Mouse (Mus musculus) activated CD4-positive, CD25-positive, alpha-beta regulatory T cell, adult 4 months (primary cell): ENCODE measurements at regions not wholly inside any gene's neighbourhood (a gene's known extent, or its start where the extent isn't known, plus 50 kb on each side); places are given as distances from the start of the nearest gene placed in this dataset.

ENCODE experiments used
- ATAC-seq: one replicate; pipeline ENCODE4 v1.8.0; 2017

DNA sequence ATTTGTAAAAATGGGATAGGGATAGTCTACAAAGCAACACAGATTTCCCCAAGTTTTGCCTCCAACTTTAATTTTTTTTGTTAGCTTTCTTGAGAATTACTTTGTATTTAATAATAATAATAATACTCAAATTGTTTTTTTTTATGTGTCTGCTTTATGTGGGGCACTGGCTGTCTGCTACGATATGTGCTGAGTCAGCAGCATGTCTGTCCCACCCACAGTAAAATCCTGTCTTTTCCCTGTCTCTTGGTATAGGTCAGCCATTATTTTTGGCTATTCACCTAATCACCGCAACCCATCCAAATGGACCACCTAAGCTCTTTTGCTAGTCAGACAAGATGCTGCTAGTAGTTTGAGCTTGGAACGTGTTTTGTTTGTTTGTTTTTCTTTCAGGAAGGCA, 473.0 kb downstream of the Hs3st4 start:
- no peak for ATAC-seq

DNA sequence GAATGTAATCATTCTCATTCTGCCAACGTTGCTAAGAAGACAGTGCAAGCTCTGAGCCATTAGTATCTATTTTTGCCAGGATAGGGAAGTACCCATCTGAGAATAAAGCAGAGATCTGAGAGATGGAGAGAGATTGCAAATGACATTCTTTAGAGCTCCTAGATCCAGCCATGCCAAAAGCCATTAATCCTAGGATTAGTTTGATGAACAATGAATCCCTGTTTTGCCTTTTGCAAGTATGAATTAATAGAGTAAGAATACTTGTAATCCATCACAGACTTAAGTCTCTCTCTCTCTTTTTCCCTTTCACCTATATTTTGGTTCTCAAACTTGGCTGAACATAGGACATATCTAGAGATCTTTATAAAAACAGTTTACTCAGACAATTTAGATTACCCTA, 504.7 kb downstream of the Hs3st4 start:
- ATAC-seq = no peak

DNA sequence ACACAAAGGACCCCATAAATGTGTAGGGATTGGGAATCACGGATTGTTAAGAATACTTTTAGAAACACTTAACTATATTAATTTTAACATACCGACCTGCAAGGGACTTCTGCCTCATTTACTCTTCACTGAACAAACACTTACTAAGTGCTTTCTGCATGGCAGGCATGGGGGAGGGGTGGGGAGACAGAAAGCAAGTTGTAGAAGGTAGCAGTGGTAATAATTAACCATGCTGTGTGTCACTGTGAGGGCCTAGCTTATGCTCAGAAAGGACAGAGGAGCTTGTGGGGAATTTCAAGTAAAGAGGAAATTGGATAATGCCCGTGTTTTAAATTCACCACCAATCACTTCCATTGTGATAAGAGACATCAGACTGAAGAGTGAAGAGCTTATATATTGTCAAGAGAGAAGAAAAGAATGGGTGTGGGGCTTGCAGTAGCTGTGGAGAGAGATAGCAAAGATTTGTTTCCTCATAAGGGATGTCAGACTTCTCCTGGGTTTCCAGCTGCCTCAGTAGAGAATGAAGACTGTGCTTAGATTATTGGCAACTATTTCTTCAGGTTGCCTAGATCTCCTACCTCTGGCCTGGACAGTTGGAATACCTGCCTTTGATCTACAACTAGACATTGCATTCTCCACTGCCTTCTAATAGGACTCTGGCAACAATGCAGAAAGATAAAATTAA, 508.6 kb downstream of the Hs3st4 start:
- no peak for ATAC-seq

DNA sequence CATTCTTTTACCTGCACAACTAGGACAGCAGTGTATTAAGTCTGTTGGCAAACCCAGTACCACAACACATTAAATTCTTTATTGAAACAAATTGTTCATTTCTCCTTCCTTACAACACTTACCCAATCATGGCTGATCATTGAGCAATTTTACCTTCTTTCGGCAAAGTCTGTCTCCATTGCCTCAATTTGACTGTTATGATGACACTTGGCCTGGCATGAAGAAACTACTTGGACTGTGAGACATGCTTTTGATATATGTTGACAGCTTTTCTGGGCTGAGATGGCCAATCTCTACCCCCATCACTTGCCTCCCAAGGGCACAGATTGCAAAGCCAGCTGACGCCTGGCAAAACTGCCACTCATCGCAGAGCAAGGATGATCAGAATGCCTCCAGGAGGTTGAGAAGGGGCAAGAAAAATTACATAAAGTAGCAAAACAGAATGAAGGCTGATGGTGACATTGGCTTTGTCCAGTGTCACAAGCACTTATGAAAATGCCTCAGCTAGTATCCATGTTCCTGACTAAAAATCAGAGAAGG, 509.3 kb downstream of the Hs3st4 start:
- ATAC-seq = no peak

DNA sequence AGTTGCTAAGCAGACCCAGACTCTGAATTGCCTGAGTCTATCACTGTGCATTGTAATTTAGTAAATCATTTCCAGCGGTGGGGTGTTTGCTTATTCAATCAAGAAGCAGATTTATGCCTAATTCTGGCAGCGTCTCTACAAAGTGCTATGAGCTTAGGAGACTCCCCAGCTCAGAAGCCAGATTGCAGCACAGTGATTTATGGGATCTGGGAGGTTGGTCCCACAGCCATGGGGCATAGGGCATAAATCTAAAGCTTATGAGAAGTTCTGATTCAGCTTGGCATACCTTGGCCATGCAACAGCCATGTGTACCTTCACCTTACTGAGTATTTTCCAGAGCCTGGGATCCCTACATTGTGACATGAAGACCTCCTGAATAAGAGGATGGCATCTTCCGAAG, 518.0 kb downstream of the Hs3st4 start:
- ATAC-seq = no peak

DNA sequence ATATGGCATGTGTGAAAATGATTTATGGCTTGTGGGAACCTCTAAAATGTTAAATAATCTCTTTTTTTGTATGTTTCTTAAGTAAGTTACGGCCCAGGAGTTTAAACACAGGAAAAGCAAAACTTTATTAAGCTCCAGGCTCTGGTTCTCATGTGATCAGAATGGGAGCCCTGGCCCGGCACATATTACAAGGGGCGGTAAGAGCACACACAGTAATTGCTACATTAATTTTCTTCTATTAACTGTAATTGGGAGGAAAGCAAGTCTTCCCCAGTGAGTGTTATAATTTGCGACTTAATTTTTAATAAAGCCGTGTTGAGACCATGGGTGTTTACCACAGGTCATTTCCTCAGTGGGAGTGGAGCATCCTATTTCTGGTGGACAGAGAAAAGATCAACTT, 520.1 kb downstream of the Hs3st4 start:
- ATAC-seq = no peak

DNA sequence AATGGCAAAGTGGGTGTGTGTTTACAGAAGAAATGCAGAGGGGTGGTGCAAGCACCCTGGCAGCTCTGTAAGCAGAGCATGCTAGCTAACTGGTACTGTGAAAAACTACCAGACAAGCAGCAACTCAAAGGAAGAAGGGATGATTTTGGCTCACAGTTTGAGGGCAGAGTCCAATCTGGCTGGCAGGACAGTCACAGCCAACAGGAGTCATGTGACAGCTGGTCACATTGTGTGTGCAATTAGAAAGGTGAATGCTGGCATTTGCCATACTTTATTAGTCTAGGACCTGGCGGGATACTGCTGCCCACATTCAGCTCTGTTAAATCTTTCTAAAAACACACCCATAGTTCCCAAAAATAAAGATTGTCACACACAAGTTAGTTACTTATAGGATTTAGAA, 566.4 kb downstream of the Hs3st4 start:
- no peak for ATAC-seq

DNA sequence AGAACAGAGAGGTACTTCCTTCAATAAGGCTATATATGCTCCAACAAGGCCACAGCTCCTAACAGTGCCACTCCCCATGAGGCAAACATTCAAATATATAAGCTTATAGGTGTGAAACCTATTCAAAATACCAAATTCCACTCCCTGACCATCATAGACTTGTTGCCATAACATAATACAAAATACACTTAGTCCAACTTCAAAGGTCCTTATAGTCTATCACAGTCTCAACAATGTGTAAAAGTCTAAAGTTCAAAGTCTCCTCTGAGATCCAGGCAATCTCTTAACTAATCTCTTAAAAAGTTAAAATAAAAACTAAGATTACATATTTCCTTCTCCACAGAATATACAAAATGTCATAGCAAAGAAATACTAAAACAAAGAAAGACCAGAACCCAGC, 574.5 kb downstream of the Hs3st4 start:
- no peak for ATAC-seq

DNA sequence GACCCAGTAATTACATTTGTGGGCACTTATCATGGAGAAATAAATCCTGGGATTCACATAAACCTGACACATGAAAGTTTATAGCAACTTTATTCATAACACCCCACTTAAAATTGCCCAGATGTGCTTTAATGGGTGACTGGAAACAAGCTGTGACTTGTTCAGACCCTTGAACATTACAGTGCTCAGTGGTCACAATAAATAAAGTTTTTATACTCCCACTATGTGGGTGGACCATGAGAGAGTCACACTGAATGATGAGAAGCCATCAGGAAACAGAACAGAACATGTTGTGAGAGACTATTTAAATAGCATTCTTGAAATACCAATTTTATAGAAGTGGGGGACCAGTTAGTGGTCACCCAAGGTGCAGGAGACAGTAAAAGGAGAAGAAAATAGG, 588.1 kb downstream of the Hs3st4 start:
- ATAC-seq = no peak

DNA sequence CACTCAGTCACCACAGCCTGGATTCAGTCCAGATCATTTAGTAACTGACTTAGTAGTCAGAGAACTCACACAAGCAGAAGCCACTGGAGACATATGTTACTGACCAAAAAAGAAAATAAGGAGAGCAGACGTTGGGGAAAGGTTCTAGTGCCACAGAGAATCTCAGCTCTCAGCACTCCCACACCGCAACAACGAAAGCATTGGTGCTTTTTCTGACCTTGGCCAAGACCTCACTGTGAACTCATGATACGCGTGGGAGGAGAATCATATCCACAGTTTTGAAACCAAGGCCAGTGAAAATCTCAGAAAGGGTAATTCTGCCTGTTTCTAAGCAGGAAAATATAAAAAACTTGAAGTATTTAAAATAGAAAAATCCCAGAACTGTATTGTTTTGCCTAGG, 591.0 kb downstream of the Hs3st4 start:
- no peak for ATAC-seq

DNA sequence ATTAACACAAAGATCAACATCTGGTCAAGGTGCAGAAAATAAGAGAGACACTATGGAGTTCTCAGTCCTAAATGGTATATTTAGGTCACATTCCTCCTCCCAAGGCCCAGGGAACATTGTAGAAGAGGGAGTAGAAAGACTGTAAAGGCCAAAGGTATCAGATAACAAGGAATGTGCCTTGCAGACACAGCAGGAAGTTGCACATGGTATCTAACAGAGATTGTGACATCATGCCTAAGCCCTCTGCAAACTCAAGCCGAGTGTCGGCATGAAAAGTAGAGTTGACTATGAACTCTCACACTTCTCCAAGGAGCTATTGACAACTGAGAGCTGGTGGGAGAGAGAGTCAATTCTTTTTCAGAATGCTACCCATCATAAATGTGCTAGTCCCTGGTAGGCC, 598.7 kb downstream of the Hs3st4 start:
- no peak for ATAC-seq

DNA sequence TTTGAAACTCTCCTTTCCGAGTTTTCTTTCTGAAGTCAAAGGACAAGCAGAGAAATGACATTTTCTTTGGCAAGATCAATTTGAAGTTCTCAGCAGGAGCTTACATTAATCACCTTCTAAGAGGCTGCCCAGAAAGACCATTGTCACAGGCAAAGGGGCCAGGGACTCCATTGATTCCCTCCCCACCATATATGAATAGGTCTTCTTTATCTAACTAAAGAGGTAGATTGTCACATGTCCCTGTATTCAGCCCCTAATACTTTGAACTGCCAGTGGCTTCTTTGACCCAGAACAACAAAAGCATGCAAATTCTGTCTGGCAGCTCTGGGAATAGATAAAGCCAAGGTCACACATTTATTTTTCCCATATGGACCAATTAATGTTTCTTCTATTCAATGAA, 602.6 kb downstream of the Hs3st4 start:
- no peak for ATAC-seq

DNA sequence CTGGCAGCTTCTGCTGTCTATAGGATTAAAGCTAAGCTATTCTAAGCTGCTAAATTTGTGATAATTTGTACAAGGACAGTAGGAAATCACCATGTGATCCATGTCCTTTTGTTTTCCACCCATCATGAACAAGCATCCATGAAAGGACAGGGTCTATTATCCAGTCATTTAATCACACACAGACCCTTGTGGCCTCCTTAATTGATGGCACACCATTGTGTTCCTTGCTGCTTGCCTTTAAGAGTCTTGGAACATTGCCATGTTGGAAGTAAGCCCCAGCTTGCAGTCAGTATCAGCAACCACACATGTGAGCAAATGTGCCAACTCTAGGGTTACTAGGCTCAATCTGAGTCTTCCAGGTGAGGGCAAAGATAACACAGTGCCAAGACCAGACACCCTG, 608.7 kb downstream of the Hs3st4 start:
- ATAC-seq = no peak

DNA sequence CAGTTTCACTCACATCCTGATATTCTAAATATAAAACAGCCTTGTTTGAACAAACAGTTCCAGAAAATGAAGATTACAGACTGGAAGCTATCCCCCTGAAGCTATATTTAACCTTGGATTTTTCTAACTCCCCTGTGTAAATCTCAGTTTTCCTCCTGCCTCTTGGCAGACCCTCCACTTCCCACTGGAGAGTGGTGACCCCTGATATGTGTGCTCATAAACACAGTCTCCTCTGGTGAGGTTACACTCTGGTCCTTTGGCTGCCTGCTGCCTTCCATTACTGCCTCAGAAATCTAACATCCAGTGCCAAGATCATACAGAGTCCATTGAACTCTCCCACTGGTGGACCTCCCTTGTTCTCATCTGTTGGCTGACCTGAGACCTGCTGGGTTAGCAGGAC, 610.8 kb downstream of the Hs3st4 start:
- ATAC-seq = no peak

DNA sequence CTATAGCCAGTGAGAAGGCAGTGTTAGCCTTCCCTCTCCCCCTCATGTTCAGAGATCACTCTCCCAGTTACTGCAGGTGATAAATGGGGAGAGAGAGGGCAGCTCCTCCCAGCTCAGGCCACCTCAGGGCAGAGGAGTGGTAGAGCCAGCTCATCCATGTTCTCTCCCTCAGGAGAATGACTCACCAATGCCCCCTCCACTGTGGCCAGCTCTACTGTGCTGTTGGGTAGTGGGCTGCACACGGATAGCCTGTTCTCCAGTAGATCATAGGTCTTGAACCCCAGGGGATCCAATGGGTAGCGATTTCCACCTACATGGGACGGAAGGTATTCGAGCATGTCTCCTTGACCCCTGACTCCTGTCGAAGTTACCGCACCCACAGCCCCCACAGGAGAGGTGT, 618.1 kb downstream of the Hs3st4 start:
- no peak for ATAC-seq

DNA sequence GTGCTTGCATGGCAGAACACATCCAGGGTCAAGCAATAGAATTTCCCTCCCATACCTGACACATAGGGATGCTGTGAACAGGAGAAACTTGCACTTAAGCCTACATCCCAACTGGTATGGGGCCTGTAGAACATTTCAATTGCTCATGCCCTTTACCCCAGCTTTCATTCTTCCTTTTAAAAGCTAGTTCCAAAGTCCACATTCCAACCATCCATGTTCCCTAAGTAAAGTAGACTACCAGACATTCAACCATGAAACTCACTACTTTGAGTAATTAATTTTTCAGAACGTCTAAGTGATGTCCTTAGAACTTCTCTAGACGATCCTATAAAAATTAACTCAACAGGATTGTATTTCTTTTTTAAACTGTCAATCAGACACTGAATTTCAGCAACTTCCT, 621.9 kb downstream of the Hs3st4 start:
- no peak for ATAC-seq

DNA sequence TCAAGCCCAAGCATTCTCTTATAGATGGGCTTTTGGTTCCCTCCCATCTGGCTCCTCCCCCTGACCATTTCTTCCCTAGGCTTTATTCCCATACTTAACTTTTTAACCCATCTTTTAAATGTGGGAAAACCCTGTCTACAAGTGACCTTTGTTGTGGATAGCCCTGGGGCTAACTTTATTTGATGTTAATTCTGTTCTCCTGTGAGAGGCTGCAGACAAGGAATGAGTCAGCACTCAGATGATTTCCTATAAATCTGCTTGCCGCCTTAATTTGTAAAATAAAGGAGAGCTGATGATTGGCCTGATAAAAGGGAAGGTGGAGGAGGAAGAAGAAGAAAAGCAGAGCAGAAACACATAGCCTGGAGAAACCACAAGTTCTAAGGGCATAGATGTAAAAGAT, 623.3 kb downstream of the Hs3st4 start:
- ATAC-seq = no peak

DNA sequence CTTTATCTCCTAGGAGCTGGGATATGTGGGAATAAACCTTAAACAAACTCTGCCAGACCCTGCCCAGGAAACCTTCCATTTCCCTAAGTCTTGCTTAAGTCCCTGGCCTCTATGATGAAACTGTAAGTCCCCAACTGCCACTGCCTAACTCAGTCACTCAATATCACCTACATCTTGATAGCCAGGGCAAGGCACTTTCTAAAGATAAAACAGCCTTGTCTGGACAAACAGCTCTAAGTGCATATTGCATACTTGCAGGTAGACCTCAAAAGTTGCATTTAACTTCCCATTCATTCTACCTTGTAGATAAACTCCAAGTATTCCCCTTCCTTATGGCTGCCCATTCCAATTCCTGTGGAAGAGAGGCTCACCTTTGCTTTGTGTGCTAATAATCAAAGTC, 624.4 kb downstream of the Hs3st4 start:
- ATAC-seq = no peak

DNA sequence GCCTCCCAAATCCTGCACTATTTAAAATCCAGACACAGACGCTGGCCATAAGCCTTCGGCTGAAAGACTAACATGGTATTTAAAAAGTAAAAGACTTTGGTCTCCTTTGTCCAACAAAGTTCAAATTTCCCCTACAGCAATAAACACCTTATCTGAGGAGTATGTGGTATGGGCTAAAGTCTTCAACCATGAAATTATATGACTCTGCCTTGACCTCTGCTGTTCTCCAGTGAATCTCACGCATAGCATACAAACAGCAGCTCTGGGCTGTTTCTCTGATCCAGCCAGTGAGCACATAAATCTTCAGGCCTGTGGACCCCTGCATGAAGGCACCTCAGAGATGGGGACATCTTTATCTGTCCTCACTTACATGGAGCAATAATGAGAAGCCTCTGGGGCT, 627.8 kb downstream of the Hs3st4 start:
- ATAC-seq = no peak

DNA sequence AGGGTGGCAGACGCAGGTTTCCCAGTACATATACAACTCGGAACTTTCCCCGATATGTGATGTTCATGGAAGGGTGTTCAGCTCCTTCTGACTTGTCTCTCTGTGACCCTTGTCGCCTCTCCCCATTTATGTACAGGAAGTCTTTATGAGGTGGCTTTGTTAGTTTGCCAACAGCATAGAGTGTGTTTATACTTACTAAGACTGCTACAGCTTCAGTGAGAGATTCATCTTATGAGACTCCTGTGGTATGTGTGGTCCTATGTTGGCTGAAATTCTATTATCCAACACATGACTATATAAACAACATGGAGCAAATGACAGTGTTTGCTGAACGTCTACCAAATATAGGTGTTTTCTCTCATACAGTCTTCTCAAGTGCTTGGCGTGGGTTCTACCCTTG, 664.5 kb downstream of the Hs3st4 start:
- no peak for ATAC-seq

DNA sequence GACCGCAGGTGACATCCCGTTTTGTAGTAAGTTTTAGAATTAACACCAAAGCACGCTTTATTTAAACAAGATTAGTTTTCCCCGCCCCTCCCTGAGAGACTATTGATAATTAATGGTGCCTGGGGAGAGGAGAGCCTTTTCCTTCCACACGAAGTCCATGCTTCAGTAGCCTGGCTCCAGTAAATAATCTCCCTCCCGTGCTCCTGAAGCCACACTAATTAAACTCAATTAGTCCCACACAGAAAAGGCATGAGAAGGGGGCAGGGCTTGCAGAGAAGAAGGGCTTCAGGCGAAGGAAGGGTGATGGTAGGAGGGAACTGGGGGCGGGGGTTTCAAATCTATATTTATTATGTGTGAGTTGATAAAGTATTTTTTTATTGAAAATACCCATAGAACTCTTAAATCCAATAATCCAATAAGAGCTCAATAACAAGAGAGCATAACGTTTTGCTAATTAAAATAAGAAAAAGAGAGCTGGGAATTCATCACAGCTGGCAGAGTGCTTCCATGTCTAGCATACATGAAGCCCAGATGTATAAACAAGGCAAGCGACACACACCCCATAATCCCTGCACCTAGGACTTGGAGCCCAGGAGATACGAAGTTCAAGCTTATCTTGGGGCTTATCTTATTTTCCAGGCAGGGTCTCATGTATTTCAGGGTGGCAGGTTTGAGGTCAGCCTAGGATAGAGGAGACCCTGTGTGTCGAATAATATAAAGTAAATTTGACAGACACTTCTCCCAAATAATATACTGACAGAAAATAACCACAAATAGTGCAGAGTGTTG, 684.7 kb downstream of the Hs3st4 start:
- ATAC-seq = no peak

DNA sequence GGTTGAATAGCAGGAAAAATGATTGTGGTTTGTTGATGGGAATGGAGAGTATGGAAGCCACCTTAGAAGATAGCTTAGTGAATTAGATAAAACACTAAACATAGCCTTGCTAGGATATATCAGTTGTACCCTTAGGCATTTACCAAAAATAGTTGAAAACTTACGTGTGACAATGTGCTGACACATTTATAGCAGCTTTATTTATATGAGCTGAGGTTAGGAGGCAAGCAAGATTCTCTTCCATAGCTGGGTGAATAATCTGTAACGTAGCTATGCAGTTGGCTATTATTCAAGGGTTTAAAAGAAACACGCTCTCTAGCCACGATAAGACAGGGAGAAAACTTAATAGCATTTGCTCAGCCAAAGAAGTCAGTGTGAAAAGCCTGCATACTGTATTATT, 685.4 kb downstream of the Hs3st4 start:
- ATAC-seq = no peak

DNA sequence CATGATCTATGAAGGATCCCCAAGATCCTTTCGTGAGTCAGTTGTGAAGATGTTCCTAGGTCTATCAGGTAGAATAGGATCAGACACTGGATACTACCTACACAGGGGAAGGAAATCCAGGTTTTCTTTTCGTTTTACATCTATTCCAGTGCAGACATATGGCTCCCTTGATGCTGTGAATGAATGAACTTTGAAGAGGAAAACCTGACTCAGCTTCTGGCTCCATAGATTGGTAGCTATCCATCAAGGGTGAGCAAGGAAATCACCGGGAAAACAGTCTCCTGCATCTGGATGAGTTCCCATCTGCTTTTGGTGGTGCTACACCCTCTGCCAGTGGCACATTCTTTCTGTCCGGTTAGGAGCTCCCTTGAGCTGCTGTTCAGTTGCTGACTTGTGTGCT, 687.8 kb downstream of the Hs3st4 start:
- ATAC-seq = no peak

DNA sequence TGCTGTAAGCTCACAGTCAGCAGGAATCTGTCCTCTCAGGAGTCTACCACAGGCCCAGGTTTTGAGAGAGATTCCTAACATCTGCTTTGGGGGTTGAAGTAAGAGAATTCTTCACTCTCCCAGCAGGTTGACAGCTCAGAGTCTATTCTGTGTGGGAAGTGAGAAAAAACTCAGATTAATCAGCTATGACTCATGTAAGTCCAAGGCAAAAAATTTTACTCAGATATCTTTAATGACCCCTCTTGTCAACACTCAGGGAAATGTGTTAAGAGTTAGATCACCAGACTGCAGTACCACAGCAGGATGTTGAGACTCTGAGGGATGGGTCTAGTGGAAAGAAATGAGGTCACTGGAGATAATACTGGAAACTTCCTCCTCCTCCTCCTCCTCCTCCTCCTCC, 688.4 kb downstream of the Hs3st4 start:
- no peak for ATAC-seq
